Mouse (Mus musculus): ENCODE results near the gene Nucb2.

GRCm38 (mm10) chr7:116518155-116518554 is 14.0 kb downstream of the Nucb2 start:
- TF ChIP-seq CTCF (conservative IDR thresholded peaks at IDR 0.05; ENCODE audit: low read length) (no peak), POU5F1 (IDR thresholded peaks at IDR 0.05; ENCODE audit: borderline replicate concordance, low read length) (no peak)

Measured in E14TG2a.4 (cell line).